Mouse (Mus musculus): ENCODE data around the gene Tmprss7.

DNA sequence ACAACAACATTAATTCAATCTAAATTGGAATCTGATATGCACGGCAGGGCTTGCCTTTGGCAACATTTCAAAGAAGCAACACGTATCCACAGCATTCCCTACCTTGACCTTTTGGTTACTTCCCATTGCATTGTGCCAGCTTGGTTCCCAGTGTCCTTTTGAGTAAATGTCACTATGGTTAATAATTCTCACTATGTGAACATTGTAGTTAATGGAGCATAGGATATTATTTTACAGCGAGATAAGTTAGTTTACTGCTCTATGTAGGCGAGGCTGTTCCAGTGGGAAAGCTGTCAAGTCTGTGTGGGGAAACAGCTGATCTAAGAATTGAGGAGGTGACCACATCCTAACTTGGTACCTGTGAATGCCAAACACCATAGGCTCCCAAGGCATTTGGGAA is 23.5 kb downstream of the Tmprss7 start:
- TF ChIP-seq POLR2A (IDR thresholded peaks at IDR 0.05; ENCODE audit: low read depth, low read length) = no peak
- TF ChIP-seq CTCF (IDR thresholded peaks at IDR 0.05; ENCODE audit: extremely low read depth, insufficient read length, insufficient replicate concordance, low read depth, low read length) = no peak

Measured in small intestine, adult 2 months (tissue).